Mouse (Mus musculus) brown adipose tissue, adult 24 weeks (tissue): ENCODE measurements around the gene Gpatch1. TPM values are rescaled to one million over a fixed set of nuclear protein-coding genes. Genes with fewer than 3 reads are reported as not detected.

Experiments used
- H3K27ac ChIP-seq: fragments of 200-500 bp; replicated peaks from 2 replicates; pipeline ENCODE4 v1.5.1; 2012; ENCODE audit warnings: low read depth, mild to moderate bottlenecking, low read length
- H3K4me1 ChIP-seq: fragments of 200-500 bp; 2 replicates; pipeline ENCODE4 v1.6.1; 2012; ENCODE audit warnings: low read length, mixed read lengths; ENCODE audit not compliant: control insufficient read depth, insufficient read depth, insufficient read length
- H3K4me3 ChIP-seq: fragments of 200-500 bp; 2 replicates; pipeline ENCODE4 v1.5.1; 2012; ENCODE audit warnings: low read depth, mild to moderate bottlenecking, low read length, moderate library complexity; ENCODE audit not compliant: insufficient read depth
- polyA plus RNA-seq: library from polyadenylated mRNA; stranded (reverse); fragments of >200 nt; gene quantifications from 2 replicates; pipeline ENCODE4 v1.2.4, GENCODE M21; 2012; ENCODE audit not compliant: missing spikeins, insufficient read depth, insufficient read length

The Gpatch1 gene
- 5.5 and 7.3 TPM in 2 replicates for polyA plus RNA-seq

DNA sequence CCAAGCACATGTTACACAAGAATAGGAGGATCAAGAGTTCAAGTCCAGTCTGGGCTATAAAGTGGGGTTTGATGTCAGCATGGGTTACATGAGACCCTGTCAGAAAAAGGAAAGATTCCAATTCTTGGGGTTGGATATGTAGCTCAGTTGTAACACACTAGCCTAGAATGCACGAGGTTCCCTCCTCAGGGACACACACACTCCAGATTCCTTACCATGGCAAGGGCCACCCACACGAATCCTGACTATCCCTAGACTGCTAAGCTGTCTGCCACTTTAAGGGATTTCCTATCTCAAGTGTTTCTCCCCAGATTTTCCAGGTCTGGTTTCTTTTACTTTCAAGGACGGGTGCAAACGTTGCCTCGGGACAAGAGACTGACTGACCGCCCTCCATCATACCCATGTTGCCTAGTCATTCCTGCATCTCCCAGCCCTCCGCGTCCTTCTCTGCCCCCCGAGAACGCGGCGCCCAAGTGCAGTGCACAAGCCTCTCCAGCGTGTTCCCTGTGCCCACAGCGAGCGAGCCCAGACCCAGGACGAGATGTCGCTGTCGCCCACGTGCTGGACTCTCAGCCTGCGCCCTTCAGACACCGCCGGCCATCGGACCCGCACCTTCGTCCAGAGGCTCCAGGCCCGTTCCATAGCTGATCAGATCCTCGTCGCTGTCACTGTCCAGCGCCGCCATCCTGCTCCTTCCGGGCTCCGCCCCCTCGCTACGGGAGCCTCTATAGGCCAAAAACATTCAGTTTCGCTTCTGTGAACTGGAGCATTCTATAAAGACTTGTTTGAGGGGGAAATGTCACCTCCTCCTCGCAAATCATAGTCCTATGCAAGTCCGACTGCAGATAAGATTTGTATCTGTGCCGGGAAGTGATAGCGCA is at the start of gene Gpatch1:
Gpatch1 (minus strand) TSS at position 712 of the 881 bp plus-strand sequence.
- Histone ChIP-seq H3K4me1 (peaks cover 5% of the 10 kb centered on the region; the same call in 1 of the 2 replicates), H3K27ac (peak within 1 kb of the TSS; percentile 65), H3K4me3 (peak within 1 kb of the TSS; percentile 98)

- Histone ChIP-seq H3K4me3 (no peak overlapping the region), H3K4me1 (no peaks in the 10 kb centered on the region), H3K27ac (no peak overlapping the region)
These were observed 47.1 kb upstream of the Gpatch1 start for GRCm38 (mm10) chr7:35365161-35365910.

DNA sequence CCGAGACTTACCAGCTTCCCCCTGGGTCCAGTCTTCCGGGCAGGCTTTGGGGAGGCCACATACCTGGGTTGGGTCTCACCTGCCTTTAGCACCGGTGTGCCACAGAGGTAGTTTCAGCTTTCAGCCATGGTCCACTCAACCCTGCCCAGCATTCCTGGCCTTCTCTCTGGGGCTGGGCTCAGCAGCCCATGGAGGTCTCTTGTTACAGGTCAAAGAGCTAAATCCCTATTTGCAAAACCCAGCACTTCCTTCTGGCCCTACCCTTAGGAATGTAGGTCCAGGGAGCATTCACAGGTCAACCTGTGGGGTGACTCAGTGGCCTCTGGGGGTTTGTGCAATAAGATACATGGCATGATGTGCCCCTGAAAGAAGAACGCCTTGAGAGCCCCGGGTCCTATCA is 44.6 kb upstream of the Gpatch1 start:
- no peak overlapping the region for H3K4me3 ChIP-seq
- H3K4me1 ChIP-seq, result no peaks in the 10 kb centered on the region
- H3K27ac ChIP-seq, result no peak overlapping the region

- no peak overlapping the region for H3K4me3 ChIP-seq
- H3K27ac ChIP-seq, result no peak overlapping the region
These were observed 44.0 kb upstream of the Gpatch1 start for GRCm38 (mm10) chr7:35362253-35362652.

DNA sequence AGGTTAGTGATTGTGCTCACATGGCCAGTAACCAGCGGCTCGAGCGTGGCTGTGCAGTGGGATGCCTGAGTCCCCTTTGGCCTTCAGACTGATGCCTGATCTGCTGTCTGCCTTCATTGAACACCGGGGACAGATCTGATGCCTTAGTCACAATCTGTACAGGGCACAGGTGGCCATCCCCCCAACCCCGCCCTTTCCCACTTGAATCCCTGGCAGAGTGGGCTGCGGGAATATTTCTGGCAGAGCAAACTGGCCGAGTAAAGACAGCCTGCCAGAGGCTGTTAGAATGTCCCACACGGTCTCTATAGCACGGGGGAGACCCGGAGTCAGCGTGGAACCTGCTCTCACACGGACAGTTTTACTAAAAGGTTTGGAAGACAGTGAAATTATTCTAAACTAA is 39.4 kb upstream of the Gpatch1 start:
- H3K27ac ChIP-seq, result no peak overlapping the region
- H3K4me1 ChIP-seq, result no peaks in the 10 kb centered on the region
- H3K4me3 ChIP-seq, result no peak overlapping the region

More at GRCm38 (mm10) chr7:35362253-35362652, 44.0 kb upstream of the Gpatch1 start:
- H3K4me1 ChIP-seq, result no peaks in the 10 kb centered on the region

- Histone ChIP-seq H3K27ac (no peak overlapping the region), H3K4me1 (no peaks in the 10 kb centered on the region)
These were observed 37.1 kb upstream of the Gpatch1 start for GRCm38 (mm10) chr7:35355303-35355872.

DNA sequence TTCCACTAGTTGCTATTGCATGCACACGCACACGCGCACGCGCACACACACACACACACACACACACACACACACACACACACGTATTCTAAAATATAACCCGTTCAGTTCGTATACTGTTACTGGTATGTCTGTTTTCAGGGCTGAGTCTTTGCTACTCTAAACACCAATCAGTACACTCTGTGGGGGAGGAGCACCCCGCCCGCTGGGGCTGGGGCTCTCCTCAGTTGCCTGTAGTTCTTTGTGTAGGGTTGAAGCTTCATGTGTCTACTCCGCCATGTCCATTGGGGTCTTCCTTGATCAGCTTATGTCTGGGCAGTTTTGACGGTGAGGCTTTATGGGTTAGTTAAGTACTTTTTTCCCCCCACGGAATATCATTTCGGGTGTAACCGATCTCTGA is 35.1 kb upstream of the Gpatch1 start:
- no peak overlapping the region for H3K4me3 ChIP-seq
- H3K27ac ChIP-seq, result no peak overlapping the region

More at GRCm38 (mm10) chr7:35355303-35355872, 37.1 kb upstream of the Gpatch1 start:
- no peak overlapping the region for H3K4me3 ChIP-seq

DNA sequence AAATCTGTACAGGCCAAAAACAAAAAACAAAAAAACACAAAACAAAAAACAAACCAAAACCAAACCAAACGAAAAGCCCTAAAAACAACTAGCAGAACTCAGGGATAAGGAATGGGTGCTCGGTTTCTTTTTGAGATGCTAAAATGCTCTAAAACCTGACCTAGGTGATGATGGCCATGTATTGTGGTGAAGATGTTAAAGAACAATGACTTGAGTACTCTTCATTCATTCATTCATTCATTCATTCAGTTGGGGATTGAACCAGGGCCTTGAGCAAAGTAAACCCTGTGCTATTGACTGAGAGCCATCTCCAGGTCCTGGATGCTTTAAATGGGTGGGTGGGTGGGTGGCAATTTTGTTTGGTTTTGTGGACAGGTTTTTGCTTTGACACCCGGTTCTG is 32.9 kb upstream of the Gpatch1 start:
- H3K4me3 ChIP-seq, result no peak overlapping the region
- peaks cover 2% of the 10 kb centered on the region; the same call in 1 of the 2 replicates for H3K4me1 ChIP-seq
- no peak overlapping the region for H3K27ac ChIP-seq

More for the DNA sequence above, 35.1 kb upstream of the Gpatch1 start:
- peaks cover 2% of the 10 kb centered on the region; the same call in 1 of the 2 replicates for H3K4me1 ChIP-seq

- no peak overlapping the region for H3K4me3 ChIP-seq
- no peak overlapping the region for H3K27ac ChIP-seq
- peaks cover 2% of the 10 kb centered on the region; the same call in 1 of the 2 replicates for H3K4me1 ChIP-seq
These were observed 31.8 kb upstream of the Gpatch1 start for GRCm38 (mm10) chr7:35349886-35350684.

DNA sequence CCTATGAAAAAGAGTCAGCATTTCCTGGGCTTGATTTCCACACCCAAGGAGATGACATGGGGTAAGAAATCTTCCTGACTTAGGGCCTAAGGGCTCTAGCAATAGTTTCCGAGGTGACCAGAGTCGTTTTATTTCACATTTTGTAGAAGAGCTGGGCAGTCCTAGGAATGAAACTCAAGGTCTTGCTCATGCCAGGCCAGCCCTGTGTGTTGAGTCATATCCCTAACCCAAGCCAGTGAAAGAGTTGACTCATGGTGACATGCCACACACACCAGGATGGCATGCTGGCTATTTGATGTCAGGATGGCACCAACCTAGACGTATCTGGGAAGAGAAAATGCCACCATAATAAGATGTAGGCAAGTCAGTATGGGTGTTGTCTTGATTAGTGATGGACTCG is 30.8 kb upstream of the Gpatch1 start:
- Histone ChIP-seq H3K4me3 (no peak overlapping the region), H3K27ac (no peak overlapping the region)

DNA sequence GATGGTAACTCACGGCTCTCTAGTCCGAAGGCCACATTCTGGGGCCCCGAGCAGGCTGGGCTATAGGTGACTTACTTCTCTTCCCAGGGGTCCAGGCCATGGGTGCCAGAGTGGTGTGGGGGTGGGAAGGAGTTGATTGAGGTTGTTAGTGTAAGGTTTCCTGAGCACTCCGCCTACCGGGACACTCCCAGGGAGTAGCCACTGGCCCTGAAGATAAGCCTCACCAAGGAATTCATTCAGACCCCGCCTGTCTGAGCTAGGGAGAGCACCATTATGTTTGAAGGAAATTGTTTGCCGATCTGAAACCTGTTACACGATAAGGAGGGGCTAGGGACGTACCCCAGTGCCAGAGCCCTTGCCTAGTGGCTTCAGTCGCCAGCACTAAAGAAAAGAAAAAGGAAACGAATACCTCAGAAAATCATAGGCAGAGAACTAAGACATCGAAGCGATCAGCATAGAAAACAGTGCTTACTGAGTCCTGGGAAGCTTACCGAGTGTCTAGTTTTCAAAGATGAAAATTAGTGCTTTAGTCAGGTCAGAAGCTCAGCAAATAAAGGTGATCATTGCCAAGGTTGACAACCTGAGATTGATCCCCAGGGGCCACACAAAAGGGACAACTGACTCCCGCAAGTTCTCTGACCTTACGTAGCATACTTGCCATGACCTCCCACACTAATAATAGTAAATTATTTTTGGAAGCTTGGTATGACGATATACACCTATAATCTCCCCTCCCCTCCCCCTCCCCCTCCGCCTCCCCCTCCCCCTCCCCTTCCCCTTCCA is 29.9 kb upstream of the Gpatch1 start:
- Histone ChIP-seq H3K4me3 (no peak overlapping the region), H3K27ac (no peak overlapping the region)

More for the DNA sequence above, 30.8 kb upstream of the Gpatch1 start:
- peaks cover 2% of the 10 kb centered on the region; the same call in 1 of the 2 replicates for H3K4me1 ChIP-seq

DNA sequence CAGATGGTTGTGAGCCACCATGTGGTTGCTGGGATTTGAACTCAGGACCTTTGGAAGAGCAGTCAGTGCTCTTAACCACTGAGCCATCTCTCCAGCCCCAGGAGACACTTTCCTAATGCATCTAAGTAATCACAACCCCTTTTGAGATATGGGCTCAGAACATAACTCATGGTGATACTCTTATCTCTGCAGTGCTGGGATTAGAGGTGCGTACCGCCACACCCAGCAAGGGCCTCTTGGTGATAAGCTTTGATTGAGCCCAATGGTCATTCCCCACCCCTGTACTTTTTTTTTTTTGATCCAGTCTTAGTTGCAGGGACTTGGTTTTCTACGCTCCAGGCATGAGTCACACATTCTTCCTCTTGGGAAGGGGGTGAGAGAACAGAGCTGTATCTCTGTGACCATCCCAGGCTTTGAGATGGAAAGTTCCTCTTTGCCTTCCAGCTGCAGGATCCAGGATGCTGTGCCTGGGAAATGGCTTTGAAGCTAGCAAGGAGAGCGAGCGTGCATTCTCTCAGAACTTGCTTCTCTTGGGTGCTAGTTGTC is 26.6 kb upstream of the Gpatch1 start:
- Histone ChIP-seq H3K27ac (no peak overlapping the region), H3K4me1 (peaks cover 4% of the 10 kb centered on the region; the same call in 1 of the 2 replicates), H3K4me3 (no peak overlapping the region)

More for the DNA sequence above, 29.9 kb upstream of the Gpatch1 start:
- peaks cover 2% of the 10 kb centered on the region; the same call in 1 of the 2 replicates for H3K4me1 ChIP-seq

GRCm38 (mm10) chr7:35342498-35342897 is 24.3 kb upstream of the Gpatch1 start:
- Histone ChIP-seq H3K27ac (no peak overlapping the region), H3K4me1 (0 out of 2 replicates have a peak, but pooled peaks cover 2% of the 10 kb centered on the region), H3K4me3 (no peak overlapping the region)
